7 mouse cellular contexts compared by ENCODE assay signal in genomic region chr10:99227968-99228864, GRCm38 (mm10). TPM values are rescaled to one million over a fixed set of nuclear protein-coding genes. Genes with fewer than 3 reads are reported as not detected.
DNase-seq lines count a peak whose midpoint lies in the region; ATAC-seq and TF ChIP-seq lines count a peak whose summit lies in the region.

No protein-coding gene starts in this region.

- no peak for TF ChIP-seq CTCF in left cerebral cortex, adult 2 months (IDR thresholded peaks at IDR 0.05)

- H3K9ac ChIP-seq in hindbrain, embryonic 13.5 days, result no peak overlapping the region
- no peak overlapping the region for H3K9ac ChIP-seq in stomach, embryonic 16.5 days (ENCODE audit: low read length)

- peak; percentile 46 for ATAC-seq in CD4-positive, CD25-positive, alpha-beta regulatory T cell, adult 4 months
- no peak for ATAC-seq in hindbrain, embryonic 13.5 days (ENCODE audit: low FRiP score)
- ATAC-seq in megakaryocyte progenitor cell, adult 5-6 weeks (replicated peaks; ENCODE audit: poor library complexity), result peak; percentile 60
- ATAC-seq in stomach, embryonic 16.5 days (ENCODE audit: insufficient read depth, low FRiP score), result peak; percentile 57; the same call in 1 of the 2 replicates

- H3K4me1 ChIP-seq in hindbrain, embryonic 13.5 days (replicated peaks), result peaks cover 20% of the 10 kb centered on the region
- peaks cover 8% of the 10 kb centered on the region for H3K4me1 ChIP-seq in stomach, embryonic 16.5 days (ENCODE audit: control insufficient read depth, insufficient read depth, low read length)

- intact Hi-C loops in left cerebral cortex, adult 2 months (cut with DNase I), result loop anchor here (1.0 kb wide), 1 partner anchor 33 kb away; no protein-coding TSS in a partner anchor

- WGBS in hindbrain, embryonic 13.5 days, result 36% methylated on average over 17 of the region's 17 CpGs
- WGBS in stomach, embryonic 16.5 days, result 37% methylated on average over 17 of the region's 17 CpGs

- H3K36me3 ChIP-seq in hindbrain, embryonic 13.5 days, result no peaks in the 10 kb centered on the region
- H3K36me3 ChIP-seq in stomach, embryonic 16.5 days (ENCODE audit: control insufficient read depth, insufficient read depth, low read length), result no peaks in the 10 kb centered on the region

- H3K4me3 ChIP-seq in hindbrain, embryonic 13.5 days, result no peak overlapping the region
- peak overlapping the region; percentile 21; the same call in 1 of the 2 replicates for H3K4me3 ChIP-seq in left cerebral cortex, adult 2 months
- no peak overlapping the region for H3K4me3 ChIP-seq in stomach, embryonic 16.5 days (replicated peaks; ENCODE audit: low read length)

- peak overlapping the region; percentile 28 for H3K4me2 ChIP-seq in hindbrain, embryonic 13.5 days
- H3K4me2 ChIP-seq in stomach, embryonic 16.5 days (ENCODE audit: low read depth, low read length), result peak overlapping the region; percentile 10

- no peaks in the 10 kb centered on the region for H3K9me3 ChIP-seq in hindbrain, embryonic 13.5 days
- no peaks in the 10 kb centered on the region for H3K9me3 ChIP-seq in stomach, embryonic 16.5 days (replicated peaks; ENCODE audit: control insufficient read depth, low read length)

- H3K27me3 ChIP-seq in hindbrain, embryonic 13.5 days, result 0 out of 2 replicates have a peak, but pooled peaks cover 4% of the 10 kb centered on the region
- no peaks in the 10 kb centered on the region for H3K27me3 ChIP-seq in stomach, embryonic 16.5 days (ENCODE audit: control insufficient read depth, insufficient read depth, low read length)

- DNase-seq in T-cell, adult 2 months (ENCODE audit: low spot score), result peak; percentile 2
- DNase-seq in left cerebral cortex, adult 2 months (ENCODE audit: extremely low spot score in 1 of 2, low spot score in 2 of 2), result peak in 1 of 2 experiments; percentile 31
- DNase-seq in spleen, adult 12 weeks (ENCODE audit: low spot score), result no peak

- H3K27ac ChIP-seq in hindbrain, embryonic 13.5 days, result peak overlapping the region; percentile 55; the same call in 1 of the 2 replicates
- peak overlapping the region; percentile 76 for H3K27ac ChIP-seq in left cerebral cortex, adult 2 months
- H3K27ac ChIP-seq in stomach, embryonic 16.5 days (ENCODE audit: low read length), result peak overlapping the region; percentile 72

RNA-seq across cellular contexts. Expression of gene Dusp6, which starts 34.8 kb away (rescaled TPM):
- 10 to 100 TPM; 23.4 to 38.0 TPM for polyA plus RNA-seq in CD4-positive, CD25-positive, alpha-beta regulatory T cell, adult 4 months (2017; shearing (Covaris generic))
- 27.2 and 27.7 TPM in 2 replicates for polyA plus RNA-seq in hindbrain, embryonic 13.5 days (2015; fragmentation: Nextera tagmentation; extraction: Ambion mirVana)
- total RNA-seq in left cerebral cortex, adult 2 months (2021), result 100 to 1,000 TPM; 101 to 116 TPM
- 23.6 and 24.7 TPM in 2 replicates for total RNA-seq in megakaryocyte progenitor cell, adult 5-6 weeks (2015)
- total RNA-seq in megakaryocyte progenitor cell, adult 5-6 weeks (2017), result 19.7 and 19.9 TPM in 2 replicates
- 39.7 and 40.8 TPM in 2 replicates for polyA plus RNA-seq in stomach, embryonic 16.5 days (2015; fragmentation: Nextera tagmentation; extraction: Ambion mirVana)
